Mouse (Mus musculus) heart, adult 2 months (tissue): Measurements from ENCODE around the gene Cfdp1. TPM values are rescaled to one million over a fixed set of nuclear protein-coding genes. Genes with fewer than 3 reads are reported as not detected.

ENCODE experiments used
- DNase-seq, 2 experiments: peaks; one replicate each; pipeline ENCODE4 v3.0.0; 2021
- H3K27ac ChIP-seq: fragments of 200-600 bp; 2 replicates; pipeline ENCODE4 v1.8.1; 2022
- H3K27me3 ChIP-seq: fragments of 200-500 bp; 2 replicates; pipeline ENCODE4 v1.6.1; 2012; ENCODE audit warnings: mild to moderate bottlenecking, low read length, inconsistent platforms, mixed read lengths; ENCODE audit not compliant: control insufficient read depth, insufficient read depth
- H3K36me3 ChIP-seq: fragments of 200-500 bp; 2 replicates; pipeline ENCODE4 v1.6.1; 2012; ENCODE audit warnings: low read length, inconsistent platforms; ENCODE audit not compliant: control insufficient read depth, insufficient read depth
- H3K4me1 ChIP-seq: fragments of 200-500 bp; 2 replicates; pipeline ENCODE4 v1.6.1; 2011; ENCODE audit warnings: low read length; ENCODE audit not compliant: control insufficient read depth, insufficient read depth
- H3K4me3 ChIP-seq: fragments of 200-600 bp; 2 replicates; pipeline ENCODE4 v1.8.1; 2022
- H3K79me2 ChIP-seq: fragments of 200-500 bp; replicated peaks from 2 replicates; pipeline ENCODE4 v1.6.1; 2012; ENCODE audit warnings: mild to moderate bottlenecking, inconsistent platforms, low read length, moderate library complexity, mixed read lengths; ENCODE audit not compliant: control insufficient read depth, insufficient read depth
- H3K9ac ChIP-seq: fragments of 200-500 bp; 2 replicates; pipeline ENCODE4 v1.6.1; 2012; ENCODE audit warnings: low read depth, mild to moderate bottlenecking, control low read depth, inconsistent platforms, low read length, mixed read lengths
- CTCF ChIP-seq: fragments of 200-600 bp; IDR thresholded peaks from 2 replicates; pipeline ENCODE4 v1.8.1; 2022; ENCODE audit warnings: antibody characterized with exemption, mild to moderate bottlenecking, moderate library complexity
- EP300 ChIP-seq: fragments of 200-500 bp; IDR thresholded peaks from 2 replicates; pipeline ENCODE4 v1.6.1; 2011; ENCODE audit warnings: low read depth, low read length, control low read depth; ENCODE audit not compliant: insufficient read depth
- POLR2A ChIP-seq: fragments of 200-500 bp; IDR thresholded peaks from 2 replicates; pipeline ENCODE4 v1.6.1; 2011; ENCODE audit warnings: mild to moderate bottlenecking, low read depth, low read length, control low read depth; ENCODE audit not compliant: insufficient read depth
- WGBS: fragments of 180-500 bp; shearing (Covaris S2); methylation state at CpG from one replicate; pipeline ENCODE4 v1.1.7; 2018; 5-methylcytosine and 5-hydroxymethylcytosine counted together
- intact Hi-C: fragments of 180-260 bp; cut with DNase I; formaldehyde crosslinking; loops from one replicate; pipeline ENCODE4 v1.15.1; 2025
- polyA plus RNA-seq: library from polyadenylated mRNA; depleted of rRNA; stranded (reverse); fragments of >200 nt; gene quantifications from 2 replicates; pipeline ENCODE4 v1.2.3, GENCODE M21; 2012
- total RNA-seq, 2 experiments: library from RNA; stranded (reverse); gene quantifications; 2 replicates each; pipeline ENCODE4 v1.2.3; 2021

The Cfdp1 gene
- total and polyA plus RNA-seq, 3 experiments = 5.6 to 34.4 (median 32.7) TPM

DNA sequence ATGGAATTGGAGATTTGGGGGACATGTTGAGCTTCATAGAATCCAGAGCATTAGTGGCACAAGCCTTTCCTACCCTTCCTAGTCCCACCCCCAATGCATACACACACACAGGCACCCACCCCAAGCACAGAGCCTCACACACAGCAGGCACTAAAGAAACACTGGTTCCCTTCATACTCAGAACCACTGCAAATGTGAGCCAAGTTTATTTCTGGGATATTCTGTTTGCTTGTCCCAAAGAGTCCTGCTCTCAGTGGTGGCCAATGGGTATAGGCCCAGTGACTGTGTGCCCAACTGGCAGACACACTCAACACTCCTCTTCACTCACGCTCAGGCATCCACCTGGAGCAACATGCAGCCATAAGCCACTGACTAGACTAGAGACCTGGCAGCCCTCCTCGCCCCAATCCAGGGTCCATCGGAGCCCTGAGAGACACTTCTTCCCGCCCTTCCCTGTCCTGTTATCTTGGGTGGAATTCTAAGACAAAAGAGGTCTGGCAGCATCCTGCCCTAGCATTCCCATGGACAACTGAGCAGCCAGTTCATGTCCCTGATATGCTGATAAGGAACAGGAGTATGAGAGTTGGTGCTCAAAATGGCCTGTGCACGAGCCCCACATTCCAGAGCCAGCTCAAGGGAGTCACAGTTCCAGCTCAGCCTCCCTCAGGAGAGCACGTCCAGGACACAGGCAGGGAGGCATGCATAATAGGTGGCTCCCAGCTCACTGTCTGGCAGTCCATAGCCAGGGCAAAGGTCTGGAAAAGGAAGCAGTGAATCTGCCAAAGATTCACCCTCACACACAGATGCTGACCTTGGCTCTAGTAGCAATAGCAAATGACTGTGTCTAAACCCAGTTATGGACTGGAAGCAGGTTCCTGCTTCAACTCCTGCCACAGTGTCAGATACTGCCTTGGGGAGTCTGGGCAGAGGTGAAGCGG lies 124.6 kb downstream of the Cfdp1 start:
- DNase-seq = peak in 1 of 2 experiments; percentile 48
- intact Hi-C loops = no loop called here
- Histone ChIP-seq H3K9ac (no peak overlapping the region), H3K4me1 (peaks cover 70% of the 10 kb centered on the region), H3K36me3 (peaks cover 11% of the 10 kb centered on the region), H3K27ac (peak overlapping the region; percentile 59), H3K4me3 (no peak overlapping the region), H3K27me3 (no peaks in the 10 kb centered on the region), H3K79me2 (peaks cover 8% of the 10 kb centered on the region)
- 19% methylated on average over 7 of the region's 7 CpGs for WGBS
- TF ChIP-seq CTCF = no peak
- 0 out of 2 replicates have a peak, but pooled peaks have one; percentile 32 for TF ChIP-seq EP300

- Histone ChIP-seq H3K79me2 (peaks cover 12% of the 10 kb centered on the region), H3K27me3 (no peaks in the 10 kb centered on the region), H3K4me1 (peaks cover 66% of the 10 kb centered on the region), H3K27ac (peak overlapping the region; percentile 12; the same call in 1 of the 2 replicates), H3K4me3 (no peak overlapping the region), H3K9ac (0 out of 2 replicates have a peak overlapping the region, but pooled peaks have one; percentile 10), H3K36me3 (peaks cover 11% of the 10 kb centered on the region)
- 66% methylated on average over 5 of the region's 5 CpGs for WGBS
- intact Hi-C loops = no loop called here
- no peak for DNase-seq
- TF ChIP-seq CTCF (no peak), EP300 (no peak), POLR2A (no peak)
Observed at GRCm38 (mm10) chr8:111728481-111728880, 125.6 kb downstream of the Cfdp1 start.

DNA sequence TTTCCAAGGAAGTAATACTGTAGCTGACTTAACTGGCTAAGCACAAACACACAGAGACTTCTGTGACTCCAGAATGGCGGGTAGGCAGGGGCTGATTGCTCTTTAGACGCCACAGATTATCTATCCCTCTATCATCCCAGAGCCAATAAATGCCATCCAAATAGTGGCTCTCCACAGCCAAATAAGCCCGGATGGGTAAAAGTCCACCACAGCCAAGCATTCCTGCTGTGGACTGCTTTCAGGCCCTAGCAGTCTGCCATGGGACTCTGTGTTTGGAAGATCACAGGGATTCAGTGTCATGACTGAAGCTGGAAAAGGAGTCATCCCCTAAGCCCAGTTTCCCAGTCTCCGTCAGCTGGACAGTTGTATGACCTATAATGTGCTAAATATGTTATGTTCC lies 126.5 kb downstream of the Cfdp1 start:
- Histone ChIP-seq H3K36me3 (peaks cover 11% of the 10 kb centered on the region), H3K79me2 (peaks cover 11% of the 10 kb centered on the region), H3K4me1 (peaks cover 57% of the 10 kb centered on the region), H3K27me3 (no peaks in the 10 kb centered on the region), H3K27ac (peak overlapping the region; percentile 84; the same call in 1 of the 2 replicates), H3K9ac (no peak overlapping the region), H3K4me3 (no peak overlapping the region)
- TF ChIP-seq POLR2A = no peak
- TF ChIP-seq CTCF = no peak
- no peak for TF ChIP-seq EP300
- intact Hi-C loops = no loop called here
- no peak for DNase-seq
- 58% methylated on average over 4 of the region's 4 CpGs for WGBS

- Histone ChIP-seq H3K36me3 (peaks cover 11% of the 10 kb centered on the region), H3K27ac (peak overlapping the region; percentile 84), H3K4me1 (peaks cover 53% of the 10 kb centered on the region), H3K4me3 (no peak overlapping the region), H3K27me3 (no peaks in the 10 kb centered on the region), H3K9ac (peak overlapping the region; percentile 2; the same call in 1 of the 2 replicates), H3K79me2 (peaks cover 14% of the 10 kb centered on the region)
- intact Hi-C loops = no loop called here
- WGBS = 21% methylated on average over 7 of the region's 7 CpGs
- TF ChIP-seq EP300 (peak; percentile 82; the same call in 1 of the 2 replicates), POLR2A (peak; percentile 29; the same call in 1 of the 2 replicates), CTCF (no peak)
- peak; percentile 71 to 90 for DNase-seq
Observed at GRCm38 (mm10) chr8:111726102-111726900, 127.8 kb downstream of the Cfdp1 start.

GRCm38 (mm10) chr8:111725341-111725740 lies 128.8 kb downstream of the Cfdp1 start:
- no peak overlapping the region for H3K4me3 ChIP-seq
- H3K4me1 ChIP-seq = peaks cover 44% of the 10 kb centered on the region
- DNase-seq = no peak
- no peaks in the 10 kb centered on the region for H3K27me3 ChIP-seq
- H3K36me3 ChIP-seq = peaks cover 11% of the 10 kb centered on the region
- H3K79me2 ChIP-seq = peaks cover 18% of the 10 kb centered on the region
- peak overlapping the region; percentile 84 for H3K27ac ChIP-seq
- no peak overlapping the region for H3K9ac ChIP-seq
- 51% methylated on average over 6 of the region's 6 CpGs for WGBS
- intact Hi-C loops = no loop called here
- TF ChIP-seq CTCF (no peak), EP300 (no peak), POLR2A (no peak)

DNA sequence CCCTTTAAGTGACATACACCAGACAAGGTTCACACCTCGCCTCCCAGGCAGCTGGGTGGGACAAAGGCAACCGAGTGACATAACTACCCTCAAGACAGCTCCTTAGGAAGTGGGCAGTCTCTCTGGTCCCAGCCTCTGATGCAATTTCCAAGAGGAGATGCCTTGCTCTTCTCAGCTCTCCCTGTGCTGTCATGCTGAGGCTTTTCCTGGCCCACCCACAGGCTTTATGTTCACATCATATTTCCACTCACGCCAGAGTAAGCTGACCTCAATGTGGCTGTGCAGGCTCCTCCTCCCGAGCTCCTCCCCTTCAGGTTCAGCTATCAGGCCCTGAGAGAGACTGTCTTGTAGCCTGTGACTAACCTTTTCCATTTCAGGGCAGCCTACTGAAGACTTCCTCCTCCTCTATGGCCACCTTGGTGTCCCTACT lies 134.0 kb downstream of the Cfdp1 start:
- H3K9ac ChIP-seq = no peak overlapping the region
- H3K79me2 ChIP-seq = peaks cover 14% of the 10 kb centered on the region
- intact Hi-C loops = no loop called here
- no peak for TF ChIP-seq POLR2A
- no peak for TF ChIP-seq CTCF
- TF ChIP-seq EP300 = no peak
- no peaks in the 10 kb centered on the region for H3K36me3 ChIP-seq
- DNase-seq = no peak
- peaks cover 29% of the 10 kb centered on the region for H3K4me1 ChIP-seq
- H3K4me3 ChIP-seq = no peak overlapping the region
- WGBS = 36% methylated on average over 4 of the region's 4 CpGs
- no peak overlapping the region for H3K27ac ChIP-seq
- H3K27me3 ChIP-seq = no peaks in the 10 kb centered on the region
